ENCODE assay signal across 38 mouse cellular contexts in the genomic region with DNA sequence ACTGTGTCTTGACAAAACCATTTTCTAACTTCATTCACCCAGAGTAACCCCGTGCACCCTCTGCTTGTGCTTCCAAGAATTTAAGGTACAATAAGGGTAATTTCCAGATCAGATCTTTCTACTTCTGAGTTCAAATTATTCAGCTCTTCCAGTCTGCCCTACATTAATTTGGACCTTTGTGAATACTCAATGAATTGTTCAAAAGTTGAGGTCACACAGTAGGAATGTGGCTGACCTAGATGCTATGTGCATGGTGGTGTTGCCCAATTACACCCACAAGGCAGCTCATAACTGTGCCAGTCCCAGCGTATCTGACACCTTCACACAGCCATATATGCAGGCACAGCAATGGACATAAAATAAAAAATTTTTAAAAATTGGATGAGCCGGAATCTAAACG. TPM values are rescaled to one million over a fixed set of nuclear protein-coding genes. Genes with fewer than 3 reads are reported as not detected.
"Had no signal": no experiment of that assay in that cellular context is flagged by ENCODE, and none has a peak within 500 bp of the region (broad histone marks: within the 10 kb centered on the region; RNA-seq: fewer than 3 reads in every experiment).

No protein-coding gene starts in this region.

- H3K4me1 ChIP-seq: embryonic facial prominence, embryonic 10.5 days; embryonic facial prominence, embryonic 12.5 days; embryonic facial prominence, embryonic 13.5 days; embryonic facial prominence, embryonic 15.5 days; forebrain, embryonic 10.5 days; forebrain, embryonic 12.5 days; forebrain, embryonic 13.5 days; forebrain, embryonic 15.5 days had no signal

- H3K4me2 ChIP-seq: embryonic facial prominence, embryonic 12.5 days; embryonic facial prominence, embryonic 13.5 days; embryonic facial prominence, embryonic 15.5 days; forebrain, embryonic 12.5 days; forebrain, embryonic 13.5 days; forebrain, embryonic 15.5 days had no signal

- H3K9ac ChIP-seq: embryonic facial prominence, embryonic 12.5 days; embryonic facial prominence, embryonic 13.5 days; embryonic facial prominence, embryonic 15.5 days; forebrain, embryonic 12.5 days; forebrain, embryonic 13.5 days; forebrain, embryonic 15.5 days; forebrain, postnatal 0 days had no signal

- DNase-seq: cerebellum, adult 8-10 months; cerebellum, adult 9-10 months; cerebellum, adult 9-11 months; cerebellum, postnatal 10 days; cerebellum, postnatal 14 days; cerebellum, postnatal 25 days; cerebellum, postnatal 36 days; embryo, embryonic 11 days; forebrain, postnatal 0 days; gastrocnemius, adult 2 months; gastrocnemius, postnatal 10 days; gastrocnemius, postnatal 14 days; gastrocnemius, postnatal 25 days; gastrocnemius, postnatal 36 days; heart, adult 18-20 months; heart, adult 2 months had no signal

- H3K27ac ChIP-seq: embryonic facial prominence, embryonic 10.5 days; embryonic facial prominence, embryonic 12.5 days; embryonic facial prominence, embryonic 13.5 days; embryonic facial prominence, embryonic 15.5 days; forebrain, embryonic 10.5 days; forebrain, embryonic 12.5 days; forebrain, embryonic 13.5 days; forebrain, embryonic 15.5 days; gastrocnemius, adult 2 months; heart, adult 2 months had no signal

- H3K9me3 ChIP-seq: embryonic facial prominence, embryonic 10.5 days; embryonic facial prominence, embryonic 12.5 days; embryonic facial prominence, embryonic 13.5 days; embryonic facial prominence, embryonic 15.5 days; forebrain, embryonic 10.5 days; forebrain, embryonic 12.5 days; forebrain, embryonic 13.5 days; forebrain, embryonic 15.5 days had no signal

- H3K27me3 ChIP-seq: embryonic facial prominence, embryonic 12.5 days; embryonic facial prominence, embryonic 13.5 days; embryonic facial prominence, embryonic 15.5 days; forebrain, embryonic 12.5 days; forebrain, embryonic 13.5 days; forebrain, embryonic 15.5 days had no signal

- ATAC-seq: forebrain, embryonic 13.5 days; forebrain, embryonic 14.5 days; forebrain, embryonic 15.5 days; forebrain, embryonic 16.5 days; forebrain, postnatal 0 days had no signal

- H3K4me3 ChIP-seq: embryonic facial prominence, embryonic 10.5 days; embryonic facial prominence, embryonic 12.5 days; embryonic facial prominence, embryonic 13.5 days; embryonic facial prominence, embryonic 15.5 days; erythroblast, embryonic 14.5 days; forebrain, embryonic 10.5 days; forebrain, embryonic 12.5 days; forebrain, embryonic 13.5 days; forebrain, embryonic 15.5 days; gastrocnemius, adult 2 months; heart, adult 2 months had no signal

RNA-seq across cellular contexts. Expression of a gene that starts 30.4 kb away (rescaled TPM):
- total RNA-seq: common myeloid progenitor, adult 5-6 weeks; forebrain, postnatal 0 days; gastrocnemius, adult 18-20 months; gastrocnemius, adult 2 months; gastrocnemius, adult 8-10 months; gastrocnemius, postnatal 10 days; gastrocnemius, postnatal 14 days; gastrocnemius, postnatal 25 days; gastrocnemius, postnatal 36 days; gastrocnemius, postnatal 4 days; granulocyte monocyte progenitor cell, adult 5-6 weeks; heart, adult 2 months; heart, adult 8-10 months had no signal
- polyA plus RNA-seq: cortical plate, adult 2 months; embryonic facial prominence, embryonic 10.5 days; embryonic facial prominence, embryonic 11.5 days; embryonic facial prominence, embryonic 12.5 days; embryonic facial prominence, embryonic 13.5 days; erythroblast, embryonic 14.5 days; forebrain, embryonic 10.5 days; forebrain, embryonic 11.5 days; forebrain, embryonic 12.5 days; forebrain, embryonic 13.5 days; forebrain, embryonic 14.5 days; forebrain, embryonic 15.5 days; forebrain, embryonic 16.5 days; frontal cortex, adult 2 months; gonadal fat pad, adult 2 months had no signal
